Mouse (Mus musculus): ENCODE results near the gene Tecta. TPM values are rescaled to one million over a fixed set of nuclear protein-coding genes. Genes with fewer than 3 reads are reported as not detected.

Gene Tecta
- polyA plus RNA-seq, 1 experiment: 0.04 TPM

DNA sequence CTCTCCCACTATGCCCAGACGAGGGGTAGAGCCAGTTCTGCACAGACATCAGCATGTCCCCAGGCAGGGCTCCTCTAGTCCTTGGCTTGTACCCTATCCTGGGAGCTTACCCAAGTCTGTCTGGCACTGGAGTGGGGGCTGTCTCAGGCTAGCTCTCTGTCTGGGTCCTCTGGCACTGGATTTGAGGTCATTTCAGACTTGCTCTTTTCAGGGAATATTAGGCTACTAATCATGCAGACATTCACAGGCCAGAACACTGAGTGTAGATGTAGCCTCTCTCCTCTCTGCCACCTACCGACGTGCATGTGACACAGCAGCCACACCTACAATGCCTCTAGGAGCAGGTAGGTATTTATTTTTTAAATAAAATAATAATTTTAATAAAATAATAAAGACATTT lies 82.4 kb downstream of the Tecta start:
- no peak for DNase-seq (ENCODE audit: low read depth in 1 of 2, low spot score in 2 of 2)
- Histone ChIP-seq H3K36me3 (ENCODE audit: control insufficient read depth, insufficient read depth, low read length) (no peaks in the 10 kb centered on the region), H3K4me1 (ENCODE audit: control insufficient read depth, insufficient read depth, insufficient read length) (no peaks in the 10 kb centered on the region), H3K27ac (ENCODE audit: insufficient read depth, low read length) (no peak overlapping the region), H3K27me3 (ENCODE audit: control insufficient read depth, insufficient read depth, low read length) (no peaks in the 10 kb centered on the region), H3K4me3 (ENCODE audit: extremely low read depth, insufficient read depth, insufficient read length) (no peak overlapping the region)
- WGBS: 61% methylated on average over 3 of the region's 3 CpGs
- TF ChIP-seq CTCF (IDR thresholded peaks at IDR 0.05; ENCODE audit: extremely low read depth, insufficient read depth, insufficient read length, insufficient replicate concordance) (no peak), POLR2A (IDR thresholded peaks at IDR 0.05; ENCODE audit: low read depth, low read length) (no peak)

DNA sequence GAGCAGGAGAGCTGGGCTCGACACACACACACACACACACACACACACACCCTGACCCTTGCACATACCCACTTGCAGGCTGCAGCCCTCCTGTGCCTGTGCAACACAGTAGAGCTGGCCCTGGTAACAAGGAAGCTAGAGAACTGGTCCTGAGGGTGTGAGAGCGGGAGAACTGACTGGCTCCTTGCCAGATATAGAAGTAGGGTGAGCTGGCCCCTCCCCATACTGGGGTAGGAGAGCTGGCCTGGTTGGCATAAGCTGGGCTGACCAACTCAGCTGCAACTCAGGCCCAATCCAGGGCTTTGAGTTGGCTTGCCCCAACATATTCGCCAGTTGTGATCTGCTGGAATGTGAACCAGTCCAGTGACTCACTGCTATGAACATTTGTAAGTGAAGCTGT lies 83.9 kb downstream of the Tecta start:
- TF ChIP-seq CTCF (IDR thresholded peaks at IDR 0.05; ENCODE audit: extremely low read depth, insufficient read depth, insufficient read length, insufficient replicate concordance) (no peak), POLR2A (IDR thresholded peaks at IDR 0.05; ENCODE audit: low read depth, low read length) (no peak)
- H3K27me3 ChIP-seq (ENCODE audit: control insufficient read depth, insufficient read depth, low read length): no peaks in the 10 kb centered on the region
- no peak for DNase-seq (ENCODE audit: low read depth in 1 of 2, low spot score in 2 of 2)
- H3K27ac ChIP-seq (ENCODE audit: insufficient read depth, low read length): no peak overlapping the region
- WGBS: 65% methylated on average over 3 of the region's 3 CpGs
- no peaks in the 10 kb centered on the region for H3K4me1 ChIP-seq (ENCODE audit: control insufficient read depth, insufficient read depth, insufficient read length)
- no peak overlapping the region for H3K4me3 ChIP-seq (ENCODE audit: extremely low read depth, insufficient read depth, insufficient read length)
- H3K36me3 ChIP-seq (ENCODE audit: control insufficient read depth, insufficient read depth, low read length): no peaks in the 10 kb centered on the region

DNA sequence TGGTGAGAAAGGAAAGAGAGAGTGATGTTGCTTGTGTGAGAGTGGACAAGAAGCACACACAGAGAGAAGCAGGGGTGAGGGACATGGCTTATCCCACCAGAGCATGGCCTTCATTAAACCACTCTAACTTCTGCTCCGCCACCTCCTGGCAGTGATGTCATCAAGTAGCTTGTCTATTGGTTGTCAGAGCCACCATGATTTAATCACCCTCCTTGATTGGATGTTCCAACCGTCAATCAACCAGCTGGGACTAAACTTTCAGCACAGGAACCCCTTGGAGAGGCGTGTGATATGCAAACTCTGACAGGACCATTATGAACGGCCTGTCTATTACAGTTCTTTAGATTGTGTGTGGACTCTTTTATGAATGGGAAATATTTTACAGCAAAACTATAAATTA lies 84.8 kb downstream of the Tecta start:
- no peak for TF ChIP-seq POLR2A (IDR thresholded peaks at IDR 0.05; ENCODE audit: low read depth, low read length)
- TF ChIP-seq CTCF (IDR thresholded peaks at IDR 0.05; ENCODE audit: extremely low read depth, insufficient read depth, insufficient read length, insufficient replicate concordance): no peak
- H3K27ac ChIP-seq (ENCODE audit: insufficient read depth, low read length): no peak overlapping the region
- no peaks in the 10 kb centered on the region for H3K36me3 ChIP-seq (ENCODE audit: control insufficient read depth, insufficient read depth, low read length)
- 73% methylated on average over 4 of the region's 4 CpGs for WGBS
- DNase-seq (ENCODE audit: low read depth in 1 of 2, low spot score in 2 of 2): no peak
- H3K4me3 ChIP-seq (ENCODE audit: extremely low read depth, insufficient read depth, insufficient read length): no peak overlapping the region
- H3K27me3 ChIP-seq (ENCODE audit: control insufficient read depth, insufficient read depth, low read length): no peaks in the 10 kb centered on the region
- no peaks in the 10 kb centered on the region for H3K4me1 ChIP-seq (ENCODE audit: control insufficient read depth, insufficient read depth, insufficient read length)

DNA sequence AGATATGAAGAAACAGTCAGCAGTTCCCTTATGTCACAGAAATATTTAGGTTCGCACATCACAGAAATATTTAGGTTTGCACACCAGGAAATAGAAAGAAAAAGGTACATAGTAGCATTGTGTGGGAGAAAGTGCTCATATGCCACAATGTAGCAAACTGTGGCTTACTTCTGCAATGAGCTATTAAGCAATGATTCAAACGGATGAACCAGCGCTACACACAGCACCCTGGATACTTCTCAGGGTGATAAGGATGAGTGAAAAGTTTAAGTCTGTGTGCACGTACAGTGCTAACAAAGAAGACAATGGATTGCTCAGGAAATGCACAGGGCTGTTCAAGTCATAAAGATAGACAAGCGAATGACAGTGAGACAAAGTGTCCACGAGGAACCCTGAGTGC lies 85.3 kb downstream of the Tecta start:
- Histone ChIP-seq H3K4me1 (ENCODE audit: control insufficient read depth, insufficient read depth, insufficient read length) (no peaks in the 10 kb centered on the region), H3K27me3 (ENCODE audit: control insufficient read depth, insufficient read depth, low read length) (no peaks in the 10 kb centered on the region), H3K36me3 (ENCODE audit: control insufficient read depth, insufficient read depth, low read length) (no peaks in the 10 kb centered on the region), H3K4me3 (ENCODE audit: extremely low read depth, insufficient read depth, insufficient read length) (no peak overlapping the region), H3K27ac (ENCODE audit: insufficient read depth, low read length) (no peak overlapping the region)
- TF ChIP-seq CTCF (IDR thresholded peaks at IDR 0.05; ENCODE audit: extremely low read depth, insufficient read depth, insufficient read length, insufficient replicate concordance) (no peak), POLR2A (IDR thresholded peaks at IDR 0.05; ENCODE audit: low read depth, low read length) (no peak)
- 69% methylated on average over 6 of the region's 6 CpGs for WGBS
- DNase-seq (ENCODE audit: low read depth in 1 of 2, low spot score in 2 of 2): no peak

DNA sequence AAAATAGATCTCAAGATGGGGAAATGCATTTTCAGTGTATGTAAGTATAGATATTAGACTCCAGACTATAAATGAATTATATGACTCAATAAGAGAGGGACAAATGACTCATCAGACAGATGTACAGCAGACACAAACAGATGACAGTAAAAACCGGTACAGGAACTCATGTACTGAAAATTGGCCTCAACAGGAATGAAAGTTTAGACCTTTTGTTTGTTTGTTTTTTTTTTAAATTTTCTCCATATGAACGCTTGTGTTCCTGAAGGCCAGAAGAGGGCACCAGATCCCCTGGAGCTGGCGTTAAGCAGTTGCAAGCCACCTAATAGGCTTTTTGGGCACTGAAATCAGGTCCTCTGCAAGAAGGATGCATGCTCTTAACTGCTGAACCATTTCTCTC lies 85.9 kb downstream of the Tecta start:
- no peak for DNase-seq (ENCODE audit: low read depth in 1 of 2, low spot score in 2 of 2)
- H3K36me3 ChIP-seq (ENCODE audit: control insufficient read depth, insufficient read depth, low read length): no peaks in the 10 kb centered on the region

DNA sequence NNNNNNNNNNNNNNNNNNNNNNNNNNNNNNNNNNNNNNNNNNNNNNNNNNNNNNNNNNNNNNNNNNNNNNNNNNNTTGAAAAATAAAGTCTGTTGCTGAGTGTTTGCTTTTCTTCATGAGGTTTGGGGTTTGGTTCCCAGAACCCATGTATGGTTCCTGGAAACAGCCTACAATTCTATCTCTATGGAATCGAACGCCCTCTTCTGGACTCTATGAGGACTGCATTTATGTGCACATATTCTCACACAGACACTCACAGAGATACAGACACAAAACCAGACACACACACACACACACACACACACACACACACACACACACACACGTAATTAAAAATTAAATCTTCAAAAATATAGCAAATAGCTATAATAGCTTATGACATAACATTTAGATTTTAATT lies 88.4 kb downstream of the Tecta start:
- Histone ChIP-seq H3K4me1 (ENCODE audit: control insufficient read depth, insufficient read depth, insufficient read length) (no peaks in the 10 kb centered on the region), H3K27me3 (ENCODE audit: control insufficient read depth, insufficient read depth, low read length) (no peaks in the 10 kb centered on the region), H3K36me3 (ENCODE audit: control insufficient read depth, insufficient read depth, low read length) (no peaks in the 10 kb centered on the region), H3K4me3 (ENCODE audit: extremely low read depth, insufficient read depth, insufficient read length) (no peak overlapping the region), H3K27ac (ENCODE audit: insufficient read depth, low read length) (no peak overlapping the region)
- 89% methylated on average over 3 of the region's 3 CpGs for WGBS
- no peak for DNase-seq (ENCODE audit: low read depth in 1 of 2, low spot score in 2 of 2)
- no peak for TF ChIP-seq POLR2A (IDR thresholded peaks at IDR 0.05; ENCODE audit: low read depth, low read length)
- TF ChIP-seq CTCF (IDR thresholded peaks at IDR 0.05; ENCODE audit: extremely low read depth, insufficient read depth, insufficient read length, insufficient replicate concordance): no peak

More for the DNA sequence above, 85.9 kb downstream of the Tecta start:
- H3K27me3 ChIP-seq (ENCODE audit: control insufficient read depth, insufficient read depth, low read length): no peaks in the 10 kb centered on the region
- H3K27ac ChIP-seq (ENCODE audit: insufficient read depth, low read length): no peak overlapping the region
- 18% methylated on average over 3 of the region's 3 CpGs for WGBS
- H3K4me1 ChIP-seq (ENCODE audit: control insufficient read depth, insufficient read depth, insufficient read length): no peaks in the 10 kb centered on the region
- TF ChIP-seq CTCF (IDR thresholded peaks at IDR 0.05; ENCODE audit: extremely low read depth, insufficient read depth, insufficient read length, insufficient replicate concordance): no peak
- TF ChIP-seq POLR2A (IDR thresholded peaks at IDR 0.05; ENCODE audit: low read depth, low read length): no peak
- H3K4me3 ChIP-seq (ENCODE audit: extremely low read depth, insufficient read depth, insufficient read length): no peak overlapping the region

DNA sequence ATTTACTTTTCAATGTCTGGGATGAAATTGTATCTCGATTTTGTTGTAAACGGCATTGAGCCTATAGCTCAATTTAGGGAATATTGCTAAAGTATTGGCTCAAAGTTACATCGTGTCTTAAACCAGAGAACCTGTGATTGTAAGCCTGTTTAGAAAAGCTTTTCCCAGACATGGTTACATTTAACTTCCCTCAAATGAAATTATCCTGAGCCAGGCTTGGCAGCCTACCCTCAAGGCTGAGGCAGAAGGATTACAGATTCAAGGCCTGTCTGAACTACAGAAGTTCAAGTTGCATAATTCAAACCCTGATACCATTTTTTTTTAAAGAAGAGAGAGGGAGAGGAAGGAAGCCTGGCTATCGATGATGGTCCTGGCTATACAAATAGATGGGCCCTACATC lies 95.8 kb downstream of the Tecta start:
- Histone ChIP-seq H3K27me3 (ENCODE audit: control insufficient read depth, insufficient read depth, low read length) (no peaks in the 10 kb centered on the region), H3K4me3 (ENCODE audit: extremely low read depth, insufficient read depth, insufficient read length) (no peak overlapping the region), H3K4me1 (ENCODE audit: control insufficient read depth, insufficient read depth, insufficient read length) (no peaks in the 10 kb centered on the region), H3K36me3 (ENCODE audit: control insufficient read depth, insufficient read depth, low read length) (no peaks in the 10 kb centered on the region), H3K27ac (ENCODE audit: insufficient read depth, low read length) (no peak overlapping the region)
- TF ChIP-seq POLR2A (IDR thresholded peaks at IDR 0.05; ENCODE audit: low read depth, low read length) (no peak), CTCF (IDR thresholded peaks at IDR 0.05; ENCODE audit: extremely low read depth, insufficient read depth, insufficient read length, insufficient replicate concordance) (no peak)
- DNase-seq (ENCODE audit: low read depth in 1 of 2, low spot score in 2 of 2): no peak
- 83% methylated on average over 4 of the region's 4 CpGs for WGBS
